Mouse (Mus musculus) thymus, postnatal 4 days (tissue): ENCODE data around the gene Fam163b.

Experiments used
- DNase-seq: peaks from one replicate; pipeline ENCODE4 v3.0.0; 2021

Fam163b gene

GRCm38 (mm10) chr2:27128990-27129389 lies 13.3 kb downstream of the Fam163b start:
- DNase-seq, result no peak

DNA sequence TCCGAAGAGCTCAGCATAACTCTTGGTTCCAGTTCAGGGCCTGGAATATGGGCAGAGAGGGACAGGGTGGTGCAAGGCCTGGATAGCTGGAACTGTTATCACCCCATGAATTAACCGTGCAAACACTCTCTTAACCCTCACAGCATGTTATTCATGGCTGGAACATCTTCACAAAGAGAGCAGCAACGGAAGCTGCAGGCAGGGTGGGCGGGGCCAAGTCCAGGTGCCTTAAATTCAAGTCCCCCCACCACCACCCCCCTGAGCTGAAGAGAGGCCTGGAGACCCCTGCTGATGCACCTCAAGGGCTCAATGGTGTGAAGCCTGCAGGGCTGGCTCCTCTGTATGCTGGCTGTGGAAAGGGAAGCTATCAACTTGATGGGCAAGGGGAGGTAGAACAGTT lies 15.8 kb downstream of the Fam163b start:
- DNase-seq, result peak; percentile 85

GRCm38 (mm10) chr2:27125979-27126378 lies 16.3 kb downstream of the Fam163b start:
- peak; percentile 91 for DNase-seq

GRCm38 (mm10) chr2:27123121-27123520 lies 19.2 kb downstream of the Fam163b start:
- peak; percentile 59 for DNase-seq

GRCm38 (mm10) chr2:27122578-27122977 lies 19.7 kb downstream of the Fam163b start:
- peak; percentile 59 for DNase-seq

- DNase-seq, result peak; percentile 93
These were observed 20.5 kb downstream of the Fam163b start for GRCm38 (mm10) chr2:27121626-27122355.

DNA sequence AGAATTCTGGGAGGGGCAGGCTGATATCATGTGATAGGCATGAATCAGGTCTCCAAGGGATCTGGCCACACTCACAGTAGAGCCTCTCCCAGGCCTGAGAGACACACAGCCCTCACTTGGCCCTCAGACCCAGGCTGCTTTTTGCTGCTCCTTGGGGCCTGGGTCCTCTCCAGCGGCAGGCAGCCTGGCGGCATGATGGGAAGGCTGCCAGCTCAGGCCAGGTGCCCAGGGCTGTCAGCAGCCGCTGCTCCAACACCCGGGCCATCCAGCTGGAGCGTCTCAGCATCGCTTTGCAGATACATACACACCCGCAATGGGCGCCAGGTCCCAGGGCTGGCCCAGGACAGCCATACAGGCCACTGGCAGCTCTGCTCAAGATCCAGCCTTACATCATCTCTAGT lies 22.1 kb downstream of the Fam163b start:
- peak; percentile 70 for DNase-seq

DNA sequence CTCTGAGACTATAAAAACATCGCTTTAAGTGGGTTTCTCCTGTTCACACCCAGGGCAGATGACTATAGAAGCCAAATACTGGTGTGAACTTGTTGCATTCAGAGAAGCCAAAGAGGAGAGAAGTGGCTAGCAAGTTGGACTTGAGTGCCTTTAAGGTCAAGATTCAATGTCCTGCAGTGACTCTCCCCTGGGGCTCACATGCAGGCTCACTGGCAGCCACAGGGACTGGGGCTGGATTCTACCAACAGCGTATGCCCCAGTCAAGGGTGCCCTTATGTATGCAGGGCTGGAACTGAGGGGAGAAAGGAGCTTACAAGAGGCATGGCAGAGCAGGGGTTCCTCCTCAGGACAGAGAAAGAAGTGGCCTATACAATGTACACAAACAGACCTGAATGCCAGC lies 22.5 kb downstream of the Fam163b start:
- no peak for DNase-seq

DNA sequence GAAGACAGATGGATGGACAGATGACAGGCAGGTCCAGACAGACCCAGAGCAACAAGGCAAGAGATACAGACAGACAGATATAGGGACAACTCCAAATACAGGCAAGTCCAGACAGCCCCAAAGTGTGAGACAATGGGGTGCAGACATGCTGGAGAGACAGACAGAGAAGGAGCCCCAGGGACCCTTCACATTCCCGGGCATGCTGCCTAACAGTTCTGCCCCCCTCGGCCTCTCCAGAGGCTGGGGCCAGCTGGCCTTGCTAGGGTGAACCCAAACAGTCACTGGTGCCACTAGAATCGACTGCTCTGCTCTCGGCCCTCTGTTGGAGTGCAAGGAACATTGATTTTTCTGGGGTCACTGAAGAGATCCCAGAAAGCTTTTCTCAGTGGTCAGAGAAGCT lies 23.8 kb downstream of the Fam163b start:
- DNase-seq, result no peak

DNA sequence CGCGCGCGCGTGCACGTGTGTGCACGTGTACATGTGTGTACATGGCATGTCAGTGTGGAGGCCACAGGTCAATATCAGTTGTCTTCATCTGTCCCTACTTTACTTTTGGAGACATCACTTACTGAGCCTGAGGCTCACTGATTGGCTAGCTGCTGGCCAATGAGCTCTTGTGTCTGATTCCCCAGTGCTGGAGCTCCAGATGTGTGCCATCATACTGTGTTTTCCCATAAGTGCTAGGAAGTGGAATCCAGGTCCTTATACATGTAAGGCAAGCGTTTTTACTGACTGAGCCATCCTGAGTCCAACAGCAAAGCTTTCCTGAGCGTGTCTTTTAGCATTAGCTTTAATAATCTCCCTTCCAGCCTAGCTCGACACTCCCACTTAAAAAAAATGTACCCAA lies 28.1 kb downstream of the Fam163b start:
- no peak for DNase-seq

- no peak for DNase-seq
These were observed 29.7 kb downstream of the Fam163b start for GRCm38 (mm10) chr2:27112585-27112984.

DNA sequence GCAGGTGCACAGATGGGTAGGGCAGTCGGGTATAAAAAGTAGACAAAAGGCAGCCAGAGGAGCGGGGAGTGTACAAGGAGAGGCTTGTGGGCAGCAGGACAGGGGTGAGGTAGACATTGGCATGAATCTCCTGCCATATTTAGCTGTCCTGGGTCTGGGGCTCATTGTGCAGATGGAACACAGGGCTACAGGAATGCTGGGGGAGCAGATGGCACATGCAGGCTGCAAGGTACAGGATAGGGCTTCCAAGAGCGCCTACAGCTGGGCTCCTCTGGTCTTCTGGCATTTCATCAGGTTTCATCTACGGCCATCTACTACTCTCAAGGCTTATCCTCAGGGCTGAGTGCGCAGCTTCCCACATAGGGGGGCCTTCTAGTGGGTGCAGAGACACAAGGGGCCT lies 33.2 kb downstream of the Fam163b start:
- no peak for DNase-seq

DNA sequence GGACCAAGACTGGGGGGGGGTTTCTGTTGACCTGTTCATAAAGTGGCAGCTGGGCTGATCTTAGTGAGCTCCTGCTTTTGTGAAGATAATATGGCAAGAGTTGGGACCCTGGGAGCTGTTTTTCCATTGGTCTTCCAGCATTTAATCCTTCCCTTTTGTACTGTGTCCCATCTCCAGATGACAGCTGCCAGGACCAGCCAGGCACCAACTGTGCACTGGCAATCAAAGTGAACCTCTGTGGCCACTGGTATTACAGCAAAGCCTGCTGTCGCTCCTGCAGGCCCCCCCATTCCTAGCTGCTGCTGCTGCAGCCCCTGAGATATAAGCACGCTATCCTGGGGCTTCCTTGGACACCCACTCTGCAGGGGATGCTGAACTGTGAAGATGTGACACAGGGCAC lies 34.1 kb downstream of the Fam163b start:
- no peak for DNase-seq

- DNase-seq, result no peak
These were observed 35.5 kb downstream of the Fam163b start for GRCm38 (mm10) chr2:27106816-27107215.

DNA sequence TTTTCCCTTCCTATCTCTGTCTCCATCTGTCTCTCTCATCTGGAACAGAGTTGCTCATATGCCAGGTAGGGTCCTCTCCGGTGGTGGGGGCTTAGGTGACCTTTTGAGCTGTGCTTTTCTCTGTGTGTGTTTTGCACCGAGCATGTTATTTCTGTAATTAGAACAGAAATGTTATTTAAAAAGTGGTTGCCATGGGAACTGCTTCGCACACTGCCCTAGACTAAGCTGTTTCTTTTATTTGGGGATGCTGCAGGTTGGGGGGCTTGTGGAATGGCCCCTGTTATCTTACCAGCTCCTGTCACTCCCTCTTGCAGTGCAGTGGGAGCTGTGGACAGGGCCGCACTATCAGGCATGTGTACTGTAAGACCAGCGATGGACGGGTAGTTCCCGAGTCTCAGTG lies 38.7 kb downstream of the Fam163b start:
- DNase-seq, result no peak

GRCm38 (mm10) chr2:27097776-27098175 lies 44.5 kb downstream of the Fam163b start:
- DNase-seq, result no peak

DNA sequence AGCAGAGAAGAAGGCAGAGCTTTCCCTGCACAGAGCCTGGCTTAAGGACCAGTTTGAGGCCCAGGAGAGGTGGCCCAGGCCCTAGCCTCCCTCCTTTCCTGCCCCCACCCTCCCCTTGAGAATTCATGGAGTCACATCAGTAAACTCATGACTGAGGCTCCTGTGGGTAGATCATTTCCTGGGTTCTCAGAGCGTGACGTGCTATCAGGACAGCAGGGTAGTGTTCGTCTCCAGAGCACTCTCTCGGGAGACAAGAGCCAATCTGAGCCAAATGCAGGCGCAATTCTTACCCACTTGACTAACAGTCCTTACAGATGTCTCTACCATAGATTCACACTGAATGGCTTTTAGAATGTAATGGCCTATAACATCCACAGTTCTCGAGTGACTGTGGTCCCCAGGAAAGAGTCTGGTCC lies 45.0 kb downstream of the Fam163b start:
- no peak for DNase-seq

- DNase-seq, result no peak
These were observed 45.8 kb downstream of the Fam163b start for GRCm38 (mm10) chr2:27096341-27096981.

DNA sequence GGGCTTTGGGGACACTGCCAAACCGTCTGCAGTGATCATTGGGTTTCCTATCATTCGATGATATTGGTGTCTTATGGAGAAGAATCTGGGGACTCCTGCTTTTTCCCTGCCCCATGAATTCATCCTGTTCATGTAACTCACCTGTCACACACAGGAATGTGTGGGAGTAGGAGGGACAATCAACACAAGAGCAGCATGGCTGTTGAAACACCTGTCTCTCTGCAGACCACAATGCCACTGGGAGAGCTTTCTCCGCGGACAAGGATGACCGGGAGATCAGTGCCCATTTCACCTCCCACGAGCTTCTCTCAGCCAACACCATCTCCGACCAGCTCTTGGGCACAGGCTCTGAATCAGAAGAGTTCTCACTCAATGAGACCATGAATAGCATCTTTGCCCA lies 47.1 kb downstream of the Fam163b start:
- DNase-seq, result no peak

DNA sequence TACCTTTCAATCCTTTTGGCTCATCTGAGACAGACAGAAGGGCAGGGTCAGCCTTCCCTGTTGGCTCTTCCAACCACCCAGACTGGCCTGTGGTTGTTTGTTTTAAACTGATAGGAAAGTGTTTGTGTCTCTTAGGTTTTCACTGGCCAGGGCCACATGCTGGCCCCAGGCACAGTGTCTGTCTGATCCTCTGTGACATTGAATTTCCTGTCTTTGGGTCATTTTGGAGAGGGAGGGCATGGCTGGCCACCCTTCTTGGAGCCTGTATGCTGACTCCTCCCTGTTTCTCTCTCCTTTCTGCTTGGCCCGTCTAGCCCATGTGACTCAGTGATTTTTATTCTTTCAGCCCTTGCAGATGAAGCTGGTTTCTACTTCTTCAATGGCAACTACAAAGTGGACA lies 53.1 kb downstream of the Fam163b start:
- DNase-seq, result no peak

DNA sequence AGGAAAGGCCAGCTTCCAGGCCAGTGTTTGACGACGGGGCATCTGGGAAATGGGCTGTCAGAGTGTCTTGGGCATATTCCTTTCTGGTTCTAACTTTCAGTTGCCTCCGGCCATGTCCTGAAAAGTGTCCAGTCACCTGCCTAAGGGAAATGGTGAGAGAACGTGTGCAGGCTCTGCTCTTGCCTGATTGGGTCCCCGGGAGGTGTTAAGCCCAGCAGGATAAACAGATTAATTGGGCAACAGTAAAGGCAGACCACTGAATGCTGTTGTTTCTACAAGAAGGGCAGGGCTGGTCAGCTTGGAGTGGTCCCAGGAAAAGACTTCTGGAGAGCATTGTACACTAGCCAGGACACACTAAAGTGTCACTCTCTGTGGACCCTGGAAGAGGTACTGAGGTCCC lies 53.6 kb downstream of the Fam163b start:
- DNase-seq, result no peak

GRCm38 (mm10) chr2:27088071-27088644 lies 54.1 kb downstream of the Fam163b start:
- DNase-seq, result no peak

GRCm38 (mm10) chr2:27087581-27087980 lies 54.7 kb downstream of the Fam163b start:
- DNase-seq, result no peak

GRCm38 (mm10) chr2:27086483-27087010 lies 55.7 kb downstream of the Fam163b start:
- DNase-seq, result no peak
